Mouse (Mus musculus) liver, embryonic 14 days (tissue): ENCODE results near the gene Nsun6. TPM values are rescaled to one million over a fixed set of nuclear protein-coding genes. Genes with fewer than 3 reads are reported as not detected.

Experiments used
- polyA plus RNA-seq: library from polyadenylated mRNA; depleted of rRNA; stranded (reverse); fragments of >200 nt; gene quantifications from 2 replicates; pipeline ENCODE4 v1.2.3, GENCODE M21; 2012; rRNA removed

Nsun6 gene
- 1.7 TPM in 2 replicates for polyA plus RNA-seq

GRCm38 (mm10) chr2:15054945-15055637 is at the start of gene Nsun6:
TSS of gene Nsun6 (minus strand) at chr2:15055069.

GRCm38 (mm10) chr2:15049117-15049873 is 5.6 kb downstream of the Nsun6 start, which contains the start of gene Arl5b:
TSS of gene Arl5b (plus strand) at chr2:15049395.

Other genes with a start within 250 kb of the Nsun6 start
- gene Arl5b, start 5.7 kb downstream of the Nsun6 start, polyA plus RNA-seq, result 5.6 and 6.0 TPM in 2 replicates